Mouse (Mus musculus): Measurements from ENCODE around the gene Slc5a11.

- no peak for TF ChIP-seq CTCF (IDR thresholded peaks at IDR 0.05)
- no peak for TF ChIP-seq EP300 (IDR thresholded peaks at IDR 0.05)
Measured at GRCm38 (mm10) chr7:123311836-123312235, 97.3 kb downstream of the Slc5a11 start.
